Mouse (Mus musculus) heart, adult 18-20 months (tissue): ENCODE measurements around the gene 4933430I17Rik. TPM values are rescaled to one million over a fixed set of nuclear protein-coding genes. Genes with fewer than 3 reads are reported as not detected.

ENCODE experiments used
- total RNA-seq, 2 experiments: library from RNA; stranded (reverse); gene quantifications; 2 replicates each; pipeline ENCODE4 v1.2.3; 2021

Gene 4933430I17Rik
- total RNA-seq, 2 experiments from 2014 or later: not detected

Other genes starting within 250 kb of the 4933430I17Rik start
- 10 to 100 TPM; 16.4 to 17.7 TPM for gene Fkbp15, start 164.8 kb upstream of the 4933430I17Rik start, total RNA-seq
- gene Slc31a1, start 164.6 kb upstream of the 4933430I17Rik start, total RNA-seq: 10 to 100 TPM; 17.3 to 18.7 TPM
- gene Cdc26, start 116.7 kb upstream of the 4933430I17Rik start, total RNA-seq: 10 to 100 TPM; 46.9 to 49.1 TPM
- gene Prpf4, start 116.6 kb upstream of the 4933430I17Rik start, total RNA-seq: 10 to 100 TPM; 10.4 to 10.9 TPM
- gene Rnf183, start 90.1 kb upstream of the 4933430I17Rik start, total RNA-seq: not detected
- gene Wdr31, start 54.5 kb upstream of the 4933430I17Rik start, total RNA-seq: under 1 TPM; 0.30 to 0.59 TPM
- under 1 TPM in 1 of 2 experiments, not detected in 1; 0.23 TPM for gene Bspry, start 45.3 kb upstream of the 4933430I17Rik start, total RNA-seq
- 1 to 10 TPM; 3.4 to 4.0 TPM for gene Hdhd3, start 21.9 kb upstream of the 4933430I17Rik start, total RNA-seq
- gene Alad, start 5.5 kb upstream of the 4933430I17Rik start, total RNA-seq: 10 to 100 TPM; 75.4 to 87.1 TPM
- gene Pole3, start 301 bp upstream of the 4933430I17Rik start, total RNA-seq: 10 to 100 TPM; 17.7 to 19.5 TPM
- gene Rgs3, start 34.5 kb downstream of the 4933430I17Rik start, total RNA-seq: 10 to 100 TPM; 21.5 to 25.9 TPM